9 mouse cellular contexts compared by ENCODE assay signal in the genomic region with DNA sequence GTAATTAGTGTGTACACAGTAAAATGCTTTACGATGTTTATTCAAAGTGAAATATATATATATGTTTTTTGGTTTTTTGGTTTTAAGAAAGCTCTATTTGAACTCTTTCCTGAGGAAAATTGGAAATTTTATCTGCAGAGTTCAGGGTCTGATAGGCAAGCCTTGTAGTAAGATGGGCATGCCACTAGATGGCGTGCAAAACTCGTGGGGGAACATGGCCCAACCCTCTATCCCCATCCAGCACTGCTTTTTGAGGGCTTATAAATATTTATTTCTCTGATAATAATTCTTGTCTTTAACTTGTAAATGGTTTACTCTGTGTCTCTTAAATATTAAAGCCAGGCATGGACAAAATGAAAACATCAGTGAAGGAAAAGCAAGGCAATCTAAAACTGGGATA.
A peak's percentile ranks its signal among the peaks of the same experiment; 100 is the strongest.
DNase-seq lines count a peak whose midpoint lies in the region; ATAC-seq and TF ChIP-seq lines count a peak whose summit lies in the region.
"Had no signal": no experiment of that assay in that cellular context is flagged by ENCODE, and none has a peak within 500 bp of the region (broad histone marks: within the 10 kb centered on the region; RNA-seq: fewer than 3 reads in every experiment).

No protein-coding gene starts in this region.

- DNase-seq in kidney, adult 8-10 months: peak; percentile 12 to 21
- DNase-seq in R1 (ENCODE audit: low read depth, low spot score) (peak; percentile 22), MN1 (ENCODE audit: low spot score) (no peak)
- peak; percentile 56 for DNase-seq in embryo, embryonic 10.5 days (ENCODE audit: low spot score)
- DNase-seq in lung, postnatal 0 days (ENCODE audit: low spot score): peak; percentile 44
- DNase-seq in urinary bladder, adult 18-20 months (ENCODE audit: low spot score in 2 of 2): peak; percentile 36 to 46

- peak; percentile 89 for TF ChIP-seq CTCF in intestine, postnatal 0 days (IDR thresholded peaks at IDR 0.05; ENCODE audit: low read depth)
- peak; percentile 82 for TF ChIP-seq CTCF in lung, postnatal 0 days (IDR thresholded peaks at IDR 0.05)

- H3K4me1 ChIP-seq in kidney, embryonic 15.5 days: no peaks in the 10 kb centered on the region
- H3K4me1 ChIP-seq in intestine, postnatal 0 days (replicated peaks; ENCODE audit: control insufficient read depth, insufficient read depth, low read length): no peaks in the 10 kb centered on the region
- H3K4me1 ChIP-seq in lung, postnatal 0 days (ENCODE audit: insufficient read depth, low read depth, low read length): no peaks in the 10 kb centered on the region

- 19% methylated on average over 3 of the region's 3 CpGs for WGBS in kidney, embryonic 15.5 days
- WGBS in intestine, postnatal 0 days: 25% methylated on average over 3 of the region's 3 CpGs
- 20% methylated on average over 3 of the region's 3 CpGs for WGBS in lung, postnatal 0 days

- H3K36me3 ChIP-seq in kidney, embryonic 15.5 days: no peaks in the 10 kb centered on the region
- H3K36me3 ChIP-seq in intestine, postnatal 0 days (ENCODE audit: control insufficient read depth, insufficient read depth): no peaks in the 10 kb centered on the region
- H3K36me3 ChIP-seq in lung, postnatal 0 days (ENCODE audit: insufficient read depth, low read length): no peaks in the 10 kb centered on the region

- no peak overlapping the region for H3K4me3 ChIP-seq in kidney, embryonic 15.5 days (replicated peaks)
- no peak overlapping the region for H3K4me3 ChIP-seq in intestine, postnatal 0 days (ENCODE audit: low read depth, low read length)
- H3K4me3 ChIP-seq in lung, postnatal 0 days (ENCODE audit: low read depth, low read length): no peak overlapping the region

- H3K9me3 ChIP-seq in kidney, embryonic 15.5 days (replicated peaks): no peaks in the 10 kb centered on the region
- no peaks in the 10 kb centered on the region for H3K9me3 ChIP-seq in intestine, postnatal 0 days (ENCODE audit: control insufficient read depth)
- H3K9me3 ChIP-seq in lung, postnatal 0 days (ENCODE audit: low read length): no peaks in the 10 kb centered on the region

- no peak overlapping the region for H3K9ac ChIP-seq in kidney, embryonic 15.5 days
- H3K9ac ChIP-seq in intestine, postnatal 0 days (ENCODE audit: low read depth, low read length): no peak overlapping the region
- H3K9ac ChIP-seq in lung, postnatal 0 days (replicated peaks; ENCODE audit: low read depth): no peak overlapping the region

- no peaks in the 10 kb centered on the region for H3K27me3 ChIP-seq in kidney, embryonic 15.5 days
- no peaks in the 10 kb centered on the region for H3K27me3 ChIP-seq in intestine, postnatal 0 days (replicated peaks; ENCODE audit: control insufficient read depth, insufficient read depth, low read length)
- no peaks in the 10 kb centered on the region for H3K27me3 ChIP-seq in lung, postnatal 0 days (replicated peaks; ENCODE audit: insufficient read depth, low read length)

- H3K4me2 ChIP-seq in kidney, embryonic 15.5 days: no peak overlapping the region
- no peak overlapping the region for H3K4me2 ChIP-seq in intestine, postnatal 0 days (replicated peaks; ENCODE audit: low read depth)
- no peak overlapping the region for H3K4me2 ChIP-seq in lung, postnatal 0 days (replicated peaks; ENCODE audit: low read depth, low read length)

- no peak overlapping the region for H3K27ac ChIP-seq in kidney, embryonic 15.5 days
- H3K27ac ChIP-seq in intestine, postnatal 0 days (ENCODE audit: low read depth, low read length): no peak overlapping the region
- no peak overlapping the region for H3K27ac ChIP-seq in lung, postnatal 0 days (ENCODE audit: low read length)
- H3K27ac ChIP-seq: macrophage had no signal

- no peak for TF ChIP-seq EP300 in lung, postnatal 0 days (IDR thresholded peaks at IDR 0.05)

- ATAC-seq in kidney, embryonic 15.5 days (replicated peaks; ENCODE audit: low FRiP score): no peak
- no peak for ATAC-seq in intestine, postnatal 0 days
- no peak for ATAC-seq in lung, postnatal 0 days
